Mouse (Mus musculus) spleen, adult 2 months (tissue): ENCODE data around the gene Dnajb11. TPM values are rescaled to one million over a fixed set of nuclear protein-coding genes. Genes with fewer than 3 reads are reported as not detected.

ENCODE experiments used
- DNase-seq, 2 experiments: peaks; one replicate each; pipeline versions ENCODE4 v3.0.0 to v3.0.0-alpha.2; 2012 to 2021; ENCODE audit warnings: low spot score in 2 of 2, low read depth in 1 of 2
- H3K27ac ChIP-seq: fragments of 200-500 bp; 2 replicates; pipeline ENCODE4 v1.5.1; 2012; ENCODE audit warnings: low read length, inconsistent platforms; ENCODE audit not compliant: insufficient read depth
- H3K27me3 ChIP-seq: fragments of 200-500 bp; 2 replicates; pipeline ENCODE4 v1.6.1; 2012; ENCODE audit warnings: mild to moderate bottlenecking, moderate library complexity, low read length, inconsistent platforms; ENCODE audit not compliant: control insufficient read depth, insufficient read depth
- H3K36me3 ChIP-seq: fragments of 200-500 bp; 2 replicates; pipeline ENCODE4 v1.6.1; 2012; ENCODE audit warnings: mild to moderate bottlenecking, low read length, inconsistent platforms; ENCODE audit not compliant: control insufficient read depth, insufficient read depth
- H3K4me1 ChIP-seq: fragments of 200-500 bp; 2 replicates; pipeline ENCODE4 v1.6.1; 2011; ENCODE audit warnings: inconsistent platforms; ENCODE audit not compliant: control insufficient read depth, insufficient read depth, insufficient read length
- H3K4me3 ChIP-seq: fragments of 200-500 bp; 2 replicates; pipeline ENCODE4 v1.5.1; 2011; ENCODE audit warnings: mild to moderate bottlenecking, inconsistent platforms; ENCODE audit not compliant: insufficient read depth, insufficient read length; ENCODE audit errors: extremely low read depth
- CTCF ChIP-seq: fragments of 200-500 bp; IDR thresholded peaks from 2 replicates; pipeline ENCODE4 v1.5.1; 2011; ENCODE audit warnings: mild to moderate bottlenecking, inconsistent platforms; ENCODE audit not compliant: insufficient read depth, insufficient read length, insufficient replicate concordance; ENCODE audit errors: extremely low read depth
- POLR2A ChIP-seq: fragments of 200-500 bp; IDR thresholded peaks from 2 replicates; pipeline ENCODE4 v1.6.1; 2011; ENCODE audit warnings: low read depth, low read length, inconsistent platforms
- WGBS: fragments of 180-500 bp; shearing (Covaris S2); methylation state at CpG from one replicate; pipeline ENCODE4 v1.1.7; 2018; 5-methylcytosine and 5-hydroxymethylcytosine counted together
- polyA plus RNA-seq: library from polyadenylated mRNA; depleted of rRNA; stranded (reverse); fragments of >200 nt; gene quantifications from 2 replicates; pipeline ENCODE4 v1.2.3, GENCODE M21; 2012; rRNA removed

The Dnajb11 gene
- polyA plus RNA-seq = 13.3 and 16.0 TPM in 2 replicates

DNA sequence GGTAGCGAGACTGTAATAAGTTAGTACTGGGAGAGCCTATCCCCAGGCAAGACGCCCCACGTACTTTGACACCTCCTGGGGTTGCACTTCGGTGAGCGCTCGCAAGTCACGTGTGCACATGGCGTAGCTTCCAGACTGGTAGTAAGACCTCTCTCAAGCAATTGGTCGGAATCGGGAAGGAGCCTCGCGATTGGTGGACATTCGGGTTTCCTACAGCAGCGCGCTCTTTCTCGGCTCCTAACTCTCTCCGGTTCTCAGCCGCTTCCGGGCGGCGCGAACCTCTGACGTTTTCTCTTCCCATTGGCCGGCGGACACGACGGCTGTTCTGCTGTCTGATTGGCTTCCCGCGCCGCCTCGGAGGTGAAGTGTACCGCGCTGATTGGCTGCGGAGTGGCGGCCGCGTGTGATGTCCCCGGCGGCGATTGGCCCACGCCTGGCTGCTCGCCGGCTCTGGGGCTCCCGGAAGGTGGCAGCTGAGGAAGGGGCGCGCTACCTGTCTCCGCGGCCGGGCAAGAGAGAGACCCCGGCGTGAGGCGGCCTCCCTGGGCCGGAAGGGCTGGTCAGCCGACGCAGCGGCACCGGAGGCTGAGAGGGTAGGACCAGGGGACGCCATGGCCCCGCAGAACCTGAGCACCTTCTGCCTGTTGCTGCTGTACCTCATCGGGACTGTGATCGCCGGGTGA is at the start of gene Dnajb11, which contains the start of gene Tbccd1:
Gene Dnajb11, plus strand, starts transcription at position 415 of the 683 bp plus-strand sequence.
Gene Tbccd1, minus strand, starts transcription at position 239 of the 683 bp plus-strand sequence.
- H3K36me3 ChIP-seq = peaks cover 2% of the 10 kb centered on the region
- peak; percentile 98 for DNase-seq
- peak within 1 kb of the TSS; percentile 85 for H3K27ac ChIP-seq
- WGBS = under 1% methylated on average over 61 of the region's 62 CpGs
- no peaks in the 10 kb centered on the region for H3K27me3 ChIP-seq
- peaks cover 4% of the 10 kb centered on the region; the same call in 1 of the 2 replicates for H3K4me1 ChIP-seq
- H3K4me3 ChIP-seq = peak within 1 kb of the TSS; percentile 87
- TF ChIP-seq CTCF (no peak), POLR2A (peak; percentile 56; the same call in 1 of the 2 replicates)

DNA sequence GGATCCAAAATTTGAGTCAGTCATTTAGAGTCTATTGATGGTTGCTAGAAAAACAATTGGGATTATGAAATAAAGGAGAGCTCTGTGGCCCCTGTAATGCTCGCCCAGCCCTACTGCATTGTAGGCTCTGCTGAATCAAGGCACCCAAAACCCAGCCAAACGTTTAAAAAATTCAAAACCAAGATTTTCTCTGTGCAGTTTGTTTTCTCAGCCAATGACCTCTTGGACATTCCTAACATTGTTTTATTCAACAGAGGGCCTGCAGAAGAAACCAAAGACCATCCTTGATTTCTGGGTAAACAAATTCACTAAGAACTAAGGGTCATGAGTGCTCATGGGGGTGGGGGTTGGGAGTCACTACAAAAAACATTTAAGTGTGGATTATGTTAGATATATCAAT is 46.2 kb upstream of the Dnajb11 start, which contains the start of gene Crygs:
Gene Crygs, minus strand, starts transcription at position 101 of the 400 bp plus-strand sequence.
- H3K27ac ChIP-seq = no peak within 1 kb of the TSS
- 84% methylated on average over 2 of the region's 2 CpGs for WGBS
- H3K4me1 ChIP-seq = 0 out of 2 replicates have a peak, but pooled peaks cover 2% of the 10 kb centered on the region
- no peak for DNase-seq
- peaks cover 4% of the 10 kb centered on the region for H3K36me3 ChIP-seq
- no peak within 1 kb of the TSS for H3K4me3 ChIP-seq
- H3K27me3 ChIP-seq = no peaks in the 10 kb centered on the region
- TF ChIP-seq POLR2A (no peak), CTCF (no peak)

DNA sequence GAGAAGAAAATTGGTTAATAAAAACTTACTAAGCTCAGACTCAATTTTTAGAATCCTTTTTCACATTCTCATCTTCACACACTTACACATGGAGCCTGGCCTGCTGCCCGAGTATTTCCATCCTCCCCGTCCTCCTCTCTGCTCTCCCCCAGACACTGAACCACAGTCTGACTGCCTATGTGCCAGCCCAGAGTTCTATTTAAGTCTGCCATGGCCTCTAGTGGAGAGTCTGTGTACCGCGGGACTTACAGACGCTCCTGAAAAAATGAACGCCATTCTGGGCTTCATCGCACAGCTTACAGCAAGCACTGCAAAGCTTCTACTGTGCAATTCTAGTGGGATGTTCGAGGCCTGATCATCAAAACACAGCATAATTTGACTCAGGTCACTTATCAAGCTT is 36.9 kb upstream of the Dnajb11 start:
- TF ChIP-seq POLR2A (no peak), CTCF (no peak)
- Histone ChIP-seq H3K27me3 (no peaks in the 10 kb centered on the region), H3K36me3 (peaks cover 15% of the 10 kb centered on the region), H3K27ac (no peak overlapping the region), H3K4me3 (no peak overlapping the region), H3K4me1 (no peaks in the 10 kb centered on the region)
- 74% methylated on average over 8 of the region's 8 CpGs for WGBS
- no peak for DNase-seq

DNA sequence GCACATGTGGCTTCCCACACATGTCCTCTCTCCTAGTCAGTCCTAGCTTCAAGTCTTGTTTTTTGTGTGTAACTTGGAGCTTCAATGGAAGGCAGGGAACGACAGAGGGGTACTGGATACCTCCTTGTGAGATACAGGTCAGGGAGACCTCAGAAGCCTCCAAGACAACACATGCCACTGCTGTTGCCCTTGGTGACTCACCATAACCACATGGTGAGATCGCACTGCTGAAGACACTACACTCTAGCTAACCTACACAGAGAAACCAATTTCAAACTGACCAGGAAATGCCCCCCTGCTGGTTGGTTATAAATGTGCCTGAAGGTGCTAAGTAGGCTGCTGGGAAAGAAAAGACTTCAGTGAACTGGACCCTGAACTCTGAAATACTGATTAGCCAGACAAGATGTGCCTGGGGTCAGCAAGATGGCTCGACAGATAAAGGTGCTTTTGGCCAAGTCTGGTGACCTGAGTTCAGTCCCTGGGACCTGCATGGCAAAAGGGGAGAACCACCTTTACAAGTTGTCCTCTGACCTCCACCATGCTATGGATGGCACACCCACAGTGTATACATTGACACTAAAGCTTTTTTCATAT is 24.6 kb upstream of the Dnajb11 start:
- Histone ChIP-seq H3K4me1 (no peaks in the 10 kb centered on the region), H3K4me3 (no peak overlapping the region), H3K36me3 (peaks cover 11% of the 10 kb centered on the region), H3K27me3 (no peaks in the 10 kb centered on the region), H3K27ac (no peak overlapping the region)
- TF ChIP-seq CTCF = no peak
- no peak for TF ChIP-seq POLR2A
- no peak for DNase-seq
- 95% methylated on average over 3 of the region's 3 CpGs for WGBS

DNA sequence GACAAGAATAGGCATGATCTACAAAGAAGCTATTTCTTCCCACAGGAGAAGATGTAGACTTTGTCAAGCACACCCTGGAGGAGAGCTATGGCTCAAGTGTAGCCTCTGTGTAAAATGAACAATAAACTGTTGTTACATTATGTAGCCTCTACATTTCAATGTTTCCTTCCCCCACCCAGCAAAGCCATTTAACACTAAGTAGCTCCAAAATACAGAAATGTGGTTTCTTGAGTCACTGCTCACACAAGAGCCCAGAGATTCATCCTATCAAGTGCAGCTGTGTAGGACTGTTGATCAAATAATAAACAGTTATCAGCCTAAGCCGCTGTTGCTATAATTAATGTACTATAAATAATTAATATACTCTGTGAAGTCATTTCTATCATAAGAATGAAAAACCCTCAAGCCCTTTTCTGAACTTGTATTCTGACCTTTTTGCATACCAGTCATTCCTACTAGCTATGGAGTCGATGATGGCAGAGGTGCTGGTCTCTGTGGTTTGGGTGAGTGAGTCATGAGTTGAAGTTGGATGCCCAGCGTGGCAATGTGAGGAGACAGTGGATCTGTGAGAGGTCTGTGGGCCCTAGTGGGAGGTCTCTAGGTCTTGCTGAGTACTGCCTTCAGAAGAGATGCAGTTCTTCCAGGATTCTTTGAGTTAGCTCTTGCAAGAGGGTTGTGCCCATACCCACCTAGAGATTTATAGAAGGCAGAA is 18.3 kb upstream of the Dnajb11 start:
- Histone ChIP-seq H3K27ac (no peak overlapping the region), H3K27me3 (no peaks in the 10 kb centered on the region), H3K36me3 (peaks cover 7% of the 10 kb centered on the region), H3K4me1 (no peaks in the 10 kb centered on the region), H3K4me3 (no peak overlapping the region)
- WGBS = 77% methylated on average over 3 of the region's 3 CpGs
- TF ChIP-seq CTCF (no peak), POLR2A (no peak)
- DNase-seq = no peak

DNA sequence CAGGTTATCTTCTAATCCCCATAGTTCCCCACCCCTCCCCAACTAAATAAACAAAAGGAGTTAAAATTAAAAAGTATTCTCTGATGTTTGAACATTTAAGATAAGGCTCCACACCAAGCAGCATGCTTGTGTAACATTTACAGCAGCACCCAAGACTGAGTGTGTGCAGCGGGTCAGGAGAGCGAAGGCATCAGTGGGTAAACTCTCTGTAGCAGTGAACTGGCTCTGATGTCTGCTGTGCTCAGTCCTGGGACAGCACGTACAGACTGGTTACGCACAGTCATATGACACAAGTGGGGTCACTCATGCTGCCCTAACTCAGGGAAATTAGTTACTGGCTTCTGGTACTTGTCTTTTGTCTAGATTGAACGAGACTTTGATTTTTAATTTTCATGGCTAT is 14.8 kb upstream of the Dnajb11 start:
- H3K4me3 ChIP-seq = no peak overlapping the region
- no peaks in the 10 kb centered on the region for H3K27me3 ChIP-seq
- H3K4me1 ChIP-seq = no peaks in the 10 kb centered on the region
- no peak overlapping the region for H3K27ac ChIP-seq
- 89% methylated on average over 5 of the region's 5 CpGs for WGBS
- DNase-seq = no peak
- TF ChIP-seq CTCF = no peak
- TF ChIP-seq POLR2A = no peak
- H3K36me3 ChIP-seq = peaks cover 3% of the 10 kb centered on the region; the same call in 1 of the 2 replicates
